Mouse (Mus musculus) intestine, embryonic 14.5 days (tissue): ENCODE results near the gene Opn4. TPM values are rescaled to one million over a fixed set of nuclear protein-coding genes. Genes with fewer than 3 reads are reported as not detected.

Experiments used
- ATAC-seq: fragments of 200-750 bp; cut with Nextera tagmentation; replicated peaks from 2 replicates; pipeline ENCODE4 v1.8.0; 2017; ENCODE audit warnings: low read depth, moderate number of reproducible peaks, moderate TSS enrichment, moderate library complexity; ENCODE audit not compliant: low FRiP score, low TSS enrichment
- DNase-seq: peaks from one replicate; pipeline ENCODE4 v3.0.0-alpha.2; 2018; ENCODE audit warnings: low spot score
- H3K27ac ChIP-seq: fragments of 300-500 bp; sonication (generic); 2 replicates; pipeline ENCODE4 v1.5.1; 2014; ENCODE audit warnings: low read depth, mild to moderate bottlenecking, control low read depth
- H3K27me3 ChIP-seq: fragments of 300-500 bp; sonication (generic); replicated peaks from 2 replicates; pipeline ENCODE4 v1.6.1; 2014; ENCODE audit warnings: low read length, control low read depth; ENCODE audit not compliant: control insufficient read depth, insufficient read depth
- H3K36me3 ChIP-seq: fragments of 300-500 bp; sonication (generic); 2 replicates; pipeline ENCODE4 v1.6.1; 2014; ENCODE audit warnings: low read length, control low read depth; ENCODE audit not compliant: control insufficient read depth, insufficient read depth
- H3K4me1 ChIP-seq: fragments of 300-500 bp; sonication (generic); replicated peaks from 2 replicates; pipeline ENCODE4 v1.6.1; 2014; ENCODE audit warnings: low read length, control low read depth, mixed read lengths; ENCODE audit not compliant: control insufficient read depth, insufficient read depth
- H3K4me2 ChIP-seq: fragments of 300-500 bp; sonication (generic); 2 replicates; pipeline ENCODE4 v1.6.1; 2014; ENCODE audit warnings: low read length
- H3K4me3 ChIP-seq: fragments of 300-500 bp; sonication (generic); 2 replicates; pipeline ENCODE4 v1.5.1; 2014; ENCODE audit warnings: low read depth, low read length, control low read depth, mixed read lengths
- H3K9ac ChIP-seq: fragments of 300-500 bp; sonication (generic); 2 replicates; pipeline ENCODE4 v1.6.1; 2014; ENCODE audit warnings: mild to moderate bottlenecking, low read length
- H3K9me3 ChIP-seq: fragments of 300-500 bp; sonication (generic); 2 replicates; pipeline ENCODE4 v1.6.1; 2016; ENCODE audit warnings: low read length, control low read depth; ENCODE audit not compliant: control insufficient read depth
- WGBS: fragments of 180-500 bp; shearing (Covaris S2); extraction: QIAGEN DNeasy Blood & Tissue Kit; methylation state at CpG from one replicate; pipeline ENCODE4 v1.1.7; 2014; 5-methylcytosine and 5-hydroxymethylcytosine counted together
- polyA plus RNA-seq: library from polyadenylated mRNA; unstranded; fragments of >200 nt; fragmentation: Nextera tagmentation; extraction: Ambion mirVana; gene quantifications from 2 replicates; pipeline ENCODE4 v1.2.1, GENCODE M21; 2014

The Opn4 gene
- polyA plus RNA-seq, 1 experiment from 2014 or later = not detected

DNA sequence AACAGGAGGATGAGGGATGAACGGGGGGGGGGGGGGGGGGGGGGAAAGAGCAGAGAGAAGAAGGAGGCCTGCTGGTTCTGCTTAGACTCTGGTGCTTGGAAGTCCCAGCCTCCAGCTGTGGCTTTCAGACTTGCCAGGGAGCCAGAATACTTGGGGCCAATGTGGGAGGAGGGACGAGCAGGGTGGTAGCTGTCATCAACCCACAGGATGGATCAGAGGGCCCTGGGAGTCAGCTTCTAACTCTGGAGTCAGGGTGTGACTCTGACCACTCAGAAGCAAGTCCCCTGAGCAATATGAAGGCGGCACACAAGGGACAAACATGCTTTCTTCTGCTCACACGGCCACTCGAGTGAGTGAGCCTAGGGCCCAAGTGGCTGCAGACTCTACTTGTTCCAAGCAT is 35.3 kb downstream of the Opn4 start:
- H3K27me3 ChIP-seq = no peaks in the 10 kb centered on the region
- H3K4me3 ChIP-seq = no peak overlapping the region
- H3K9me3 ChIP-seq = no peaks in the 10 kb centered on the region
- H3K4me2 ChIP-seq = no peak overlapping the region
- H3K4me1 ChIP-seq = peaks cover 11% of the 10 kb centered on the region; the same call in 1 of the 2 replicates
- 71% methylated on average over 5 of the region's 5 CpGs for WGBS
- no peaks in the 10 kb centered on the region for H3K36me3 ChIP-seq
- no peak overlapping the region for H3K9ac ChIP-seq
- peak overlapping the region; percentile 54; the same call in 1 of the 2 replicates for H3K27ac ChIP-seq
- ATAC-seq (no peak), DNase-seq (no peak)

DNA sequence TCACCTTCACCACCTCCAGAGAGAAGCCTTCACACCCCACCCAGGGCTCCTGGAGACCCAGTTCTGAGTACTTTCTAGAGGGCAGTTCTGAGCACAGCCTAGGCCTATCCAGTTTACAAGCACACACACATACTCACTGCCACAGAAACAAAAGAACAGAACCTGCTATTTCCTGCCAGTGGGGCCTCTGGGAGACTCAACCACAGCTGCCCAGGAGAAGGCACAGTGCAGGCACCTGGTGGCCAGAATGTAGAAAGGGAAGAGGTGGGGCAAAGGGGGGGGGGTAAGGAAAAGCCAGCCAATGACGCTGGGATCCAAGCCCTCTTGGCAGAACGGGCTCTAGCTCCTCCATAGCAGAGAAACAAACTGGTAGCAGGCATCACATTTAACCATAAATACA is 37.5 kb downstream of the Opn4 start:
- H3K27me3 ChIP-seq = no peaks in the 10 kb centered on the region
- ATAC-seq (no peak), DNase-seq (no peak)
- H3K9ac ChIP-seq = no peak overlapping the region
- no peaks in the 10 kb centered on the region for H3K9me3 ChIP-seq
- H3K4me1 ChIP-seq = peaks cover 7% of the 10 kb centered on the region; the same call in 1 of the 2 replicates
- H3K36me3 ChIP-seq = no peaks in the 10 kb centered on the region
- WGBS = 7% methylated on average over 2 of the region's 2 CpGs
- no peak overlapping the region for H3K4me2 ChIP-seq
- no peak overlapping the region for H3K4me3 ChIP-seq
- H3K27ac ChIP-seq = no peak overlapping the region

- H3K4me1 ChIP-seq = peaks cover 7% of the 10 kb centered on the region; the same call in 1 of the 2 replicates
- WGBS = 97% methylated on average over 8 of the region's 8 CpGs
- no peaks in the 10 kb centered on the region for H3K9me3 ChIP-seq
- DNase-seq (no peak), ATAC-seq (no peak)
- H3K27me3 ChIP-seq = no peaks in the 10 kb centered on the region
- no peak overlapping the region for H3K4me2 ChIP-seq
- no peak overlapping the region for H3K27ac ChIP-seq
- no peak overlapping the region for H3K9ac ChIP-seq
- no peaks in the 10 kb centered on the region for H3K36me3 ChIP-seq
- H3K4me3 ChIP-seq = no peak overlapping the region
These were observed 38.3 kb downstream of the Opn4 start for GRCm38 (mm10) chr14:34561647-34562046.

- H3K9me3 ChIP-seq = no peaks in the 10 kb centered on the region
- H3K4me2 ChIP-seq = no peak overlapping the region
- no peaks in the 10 kb centered on the region for H3K4me1 ChIP-seq
- DNase-seq (no peak), ATAC-seq (no peak)
- H3K4me3 ChIP-seq = no peak overlapping the region
- H3K27ac ChIP-seq = no peak overlapping the region
- no peak overlapping the region for H3K9ac ChIP-seq
- H3K36me3 ChIP-seq = no peaks in the 10 kb centered on the region
- WGBS = 82% methylated on average over 9 of the region's 9 CpGs
- no peaks in the 10 kb centered on the region for H3K27me3 ChIP-seq
These were observed 41.0 kb downstream of the Opn4 start for GRCm38 (mm10) chr14:34558947-34559346.

DNA sequence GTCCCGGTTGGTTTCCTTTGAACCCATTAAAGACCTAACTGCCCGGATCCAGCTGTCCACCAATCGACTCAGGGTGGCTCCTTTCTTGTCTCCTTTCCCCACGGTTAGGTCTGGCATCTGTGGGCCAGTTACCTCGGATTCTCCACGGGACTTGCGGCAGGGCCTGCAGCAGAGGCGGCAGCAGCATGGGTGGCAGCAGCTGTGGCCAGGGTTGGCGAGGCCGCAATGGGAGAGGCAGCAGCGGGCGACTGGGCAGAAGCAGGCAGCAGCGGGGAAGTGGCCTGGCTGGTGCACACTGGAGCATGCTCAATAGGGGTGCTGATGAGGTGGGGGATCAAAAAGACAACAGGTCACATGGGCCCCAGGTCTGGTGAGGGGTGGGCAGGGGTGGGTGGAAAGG is 44.7 kb downstream of the Opn4 start:
- Histone ChIP-seq H3K27me3 (0 out of 2 replicates have a peak, but pooled peaks cover 5% of the 10 kb centered on the region), H3K27ac (no peak overlapping the region), H3K4me3 (no peak overlapping the region), H3K9ac (no peak overlapping the region), H3K4me2 (no peak overlapping the region), H3K9me3 (no peaks in the 10 kb centered on the region), H3K4me1 (no peaks in the 10 kb centered on the region), H3K36me3 (no peaks in the 10 kb centered on the region)
- WGBS = 72% methylated on average over 13 of the region's 13 CpGs
- no peak for DNase-seq
- no peak for ATAC-seq

- Histone ChIP-seq H3K27me3 (0 out of 2 replicates have a peak, but pooled peaks cover 5% of the 10 kb centered on the region), H3K9me3 (no peaks in the 10 kb centered on the region), H3K4me1 (peaks cover 5% of the 10 kb centered on the region), H3K9ac (no peak overlapping the region), H3K36me3 (no peaks in the 10 kb centered on the region), H3K4me2 (no peak overlapping the region), H3K4me3 (no peak overlapping the region), H3K27ac (no peak overlapping the region)
- DNase-seq = no peak
- ATAC-seq = no peak
- 48% methylated on average over 3 of the region's 3 CpGs for WGBS
These were observed 45.9 kb downstream of the Opn4 start for GRCm38 (mm10) chr14:34554047-34554446.

GRCm38 (mm10) chr14:34553470-34553869 is 46.5 kb downstream of the Opn4 start:
- H3K4me3 ChIP-seq = no peak overlapping the region
- H3K9me3 ChIP-seq = no peaks in the 10 kb centered on the region
- DNase-seq (no peak), ATAC-seq (no peak)
- H3K9ac ChIP-seq = no peak overlapping the region
- H3K36me3 ChIP-seq = no peaks in the 10 kb centered on the region
- no peak overlapping the region for H3K27ac ChIP-seq
- WGBS = 85% methylated on average over 6 of the region's 6 CpGs
- peaks cover 5% of the 10 kb centered on the region for H3K4me1 ChIP-seq
- 0 out of 2 replicates have a peak, but pooled peaks cover 5% of the 10 kb centered on the region for H3K27me3 ChIP-seq
- H3K4me2 ChIP-seq = no peak overlapping the region

GRCm38 (mm10) chr14:34552226-34552625 is 47.7 kb downstream of the Opn4 start:
- H3K36me3 ChIP-seq = no peaks in the 10 kb centered on the region
- 0 out of 2 replicates have a peak, but pooled peaks cover 5% of the 10 kb centered on the region for H3K27me3 ChIP-seq
- DNase-seq (no peak), ATAC-seq (no peak)
- H3K4me3 ChIP-seq = no peak overlapping the region
- H3K9me3 ChIP-seq = no peaks in the 10 kb centered on the region
- no peak overlapping the region for H3K27ac ChIP-seq
- 96% methylated on average over 5 of the region's 5 CpGs for WGBS
- peaks cover 10% of the 10 kb centered on the region for H3K4me1 ChIP-seq
- H3K4me2 ChIP-seq = no peak overlapping the region
- H3K9ac ChIP-seq = no peak overlapping the region

- H3K27ac ChIP-seq = peak overlapping the region; percentile 87
These were observed 50.8 kb downstream of the Opn4 start for GRCm38 (mm10) chr14:34549004-34549671.

More at GRCm38 (mm10) chr14:34549004-34549671, 50.8 kb downstream of the Opn4 start:
- no peaks in the 10 kb centered on the region for H3K9me3 ChIP-seq
- WGBS = under 1% methylated on average over 49 of the region's 55 CpGs
- H3K4me2 ChIP-seq = peak overlapping the region; percentile 74
- ATAC-seq = peak; percentile 95
- peak; percentile 92 for DNase-seq
- H3K4me3 ChIP-seq = peak overlapping the region; percentile 70
- no peaks in the 10 kb centered on the region for H3K36me3 ChIP-seq
- peaks cover 15% of the 10 kb centered on the region for H3K4me1 ChIP-seq
- 0 out of 2 replicates have a peak, but pooled peaks cover 5% of the 10 kb centered on the region for H3K27me3 ChIP-seq
- peak overlapping the region; percentile 76 for H3K9ac ChIP-seq
